Mouse (Mus musculus) testis, adult 2 months (tissue): ENCODE measurements around the gene Nhlh1. TPM values are rescaled to one million over a fixed set of nuclear protein-coding genes. Genes with fewer than 3 reads are reported as not detected.

ENCODE experiments used
- H3K27ac ChIP-seq: fragments of 200-500 bp; 2 replicates; pipeline ENCODE4 v1.5.1; 2012; ENCODE audit warnings: low read depth, low read length; ENCODE audit not compliant: control insufficient read depth, insufficient read depth
- H3K27me3 ChIP-seq: fragments of 200-500 bp; 2 replicates; pipeline ENCODE4 v1.6.1; 2012; ENCODE audit warnings: mild to moderate bottlenecking, low read length, moderate library complexity; ENCODE audit not compliant: control insufficient read depth, insufficient read depth
- H3K36me3 ChIP-seq: fragments of 200-500 bp; 2 replicates; pipeline ENCODE4 v1.6.1; 2012; ENCODE audit warnings: mild to moderate bottlenecking, low read length; ENCODE audit not compliant: control insufficient read depth, insufficient read depth
- H3K4me1 ChIP-seq: fragments of 200-500 bp; 2 replicates; pipeline ENCODE4 v1.6.1; 2012; ENCODE audit warnings: low read length; ENCODE audit not compliant: control insufficient read depth, insufficient read depth
- H3K4me3 ChIP-seq: fragments of 200-500 bp; 2 replicates; pipeline ENCODE4 v1.5.1; 2012; ENCODE audit warnings: low read depth, mild to moderate bottlenecking, low read length, moderate library complexity, mixed read lengths; ENCODE audit not compliant: control insufficient read depth
- CTCF ChIP-seq: fragments of 200-500 bp; IDR thresholded peaks from 2 replicates; pipeline ENCODE4 v1.5.1; 2012; ENCODE audit warnings: low read depth, mild to moderate bottlenecking, inconsistent platforms, low read length, moderate library complexity; ENCODE audit not compliant: control insufficient read depth, insufficient read depth, insufficient replicate concordance
- POLR2A ChIP-seq: fragments of 200-500 bp; IDR thresholded peaks from 2 replicates; pipeline ENCODE4 v1.6.1; 2012; ENCODE audit warnings: low read depth, mild to moderate bottlenecking, inconsistent platforms, low read length, moderate library complexity; ENCODE audit not compliant: control insufficient read depth
- polyA plus RNA-seq: library from polyadenylated mRNA; depleted of rRNA; stranded (reverse); fragments of >200 nt; gene quantifications from 2 replicates; pipeline ENCODE4 v1.2.3, GENCODE M21; 2012

Nhlh1 gene
- polyA plus RNA-seq, 1 experiment, result 0.33 TPM

DNA sequence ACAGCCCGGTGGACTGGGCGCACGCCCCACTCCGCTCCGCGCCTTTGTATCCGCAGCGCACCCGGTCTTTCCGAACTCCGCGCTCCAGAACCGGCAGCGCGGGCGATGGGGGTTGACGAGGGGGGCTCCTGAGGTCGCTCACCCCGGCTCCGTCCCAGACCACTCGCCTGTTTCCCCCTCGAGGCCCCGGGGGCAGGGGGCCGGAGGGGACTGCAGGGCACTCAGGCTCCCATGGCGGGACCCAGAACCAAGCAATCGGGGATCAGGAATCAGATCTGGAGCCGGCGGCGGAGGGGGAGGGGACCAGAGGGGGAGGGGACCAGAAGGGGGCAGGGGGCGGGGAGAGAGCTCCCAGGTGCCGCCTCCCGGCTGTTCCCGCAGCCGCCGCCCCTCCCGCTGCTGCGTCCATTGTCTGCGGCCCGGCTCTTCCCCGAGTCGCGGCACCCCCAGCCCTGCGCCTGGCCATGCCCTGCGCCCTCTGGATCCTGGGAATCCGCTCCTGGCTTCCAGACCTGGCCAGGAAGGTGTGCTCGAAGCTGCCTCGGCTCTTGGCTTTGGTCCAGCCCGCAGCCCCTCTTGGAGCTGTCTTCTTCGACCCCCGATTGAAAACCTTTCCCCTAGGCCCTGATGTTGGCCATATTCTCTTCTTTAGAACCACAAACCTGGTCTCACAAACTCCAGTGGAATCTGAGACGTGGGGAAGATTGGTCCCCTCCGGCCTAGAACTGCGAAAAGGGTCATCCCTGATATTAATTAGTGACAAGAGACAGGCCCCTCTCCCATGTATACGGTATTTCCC, 30.2 kb downstream of the Nhlh1 start:
- Histone ChIP-seq H3K4me3 (peak overlapping the region; percentile 89), H3K36me3 (no peaks in the 10 kb centered on the region), H3K27me3 (no peaks in the 10 kb centered on the region), H3K27ac (no peak overlapping the region), H3K4me1 (peaks cover 14% of the 10 kb centered on the region)
- no peak for TF ChIP-seq CTCF
- TF ChIP-seq POLR2A, result 0 out of 2 replicates have a peak, but pooled peaks have one; percentile 6

DNA sequence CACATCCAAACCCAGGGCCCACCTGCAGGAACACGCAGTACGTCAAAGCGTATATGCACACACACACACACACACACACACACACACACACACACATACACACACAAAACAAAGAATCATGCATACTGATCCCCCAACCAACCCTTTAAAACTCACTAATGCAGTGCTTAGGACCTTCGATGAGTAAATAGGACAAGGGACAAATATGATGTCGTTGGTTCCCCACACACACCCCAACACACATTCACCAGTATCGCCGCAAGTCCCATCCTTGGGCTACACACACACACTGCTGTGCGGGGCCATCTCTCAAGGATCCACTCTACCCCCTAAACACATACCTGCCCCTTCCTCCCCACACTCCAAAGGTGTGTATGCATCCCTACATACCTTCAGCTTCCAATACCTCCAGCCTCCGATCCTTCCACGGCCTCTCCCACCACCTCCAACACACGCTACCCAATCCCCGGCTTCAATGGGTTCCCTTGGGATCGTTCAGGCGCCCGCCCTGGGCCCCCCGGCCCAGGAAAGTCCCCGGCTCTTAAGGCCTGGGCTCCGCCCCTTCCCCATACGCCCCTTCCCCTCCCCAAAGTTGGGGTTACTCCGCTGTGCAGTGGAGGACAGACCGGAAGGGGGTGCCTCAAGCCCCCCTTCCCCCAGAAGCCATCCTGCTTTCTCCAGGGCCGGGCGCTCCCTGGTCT, 31.0 kb downstream of the Nhlh1 start:
- no peaks in the 10 kb centered on the region for H3K27me3 ChIP-seq
- no peaks in the 10 kb centered on the region for H3K36me3 ChIP-seq
- H3K4me1 ChIP-seq, result peaks cover 14% of the 10 kb centered on the region
- H3K27ac ChIP-seq, result no peak overlapping the region
- H3K4me3 ChIP-seq, result peak overlapping the region; percentile 89
- no peak for TF ChIP-seq POLR2A
- no peak for TF ChIP-seq CTCF

DNA sequence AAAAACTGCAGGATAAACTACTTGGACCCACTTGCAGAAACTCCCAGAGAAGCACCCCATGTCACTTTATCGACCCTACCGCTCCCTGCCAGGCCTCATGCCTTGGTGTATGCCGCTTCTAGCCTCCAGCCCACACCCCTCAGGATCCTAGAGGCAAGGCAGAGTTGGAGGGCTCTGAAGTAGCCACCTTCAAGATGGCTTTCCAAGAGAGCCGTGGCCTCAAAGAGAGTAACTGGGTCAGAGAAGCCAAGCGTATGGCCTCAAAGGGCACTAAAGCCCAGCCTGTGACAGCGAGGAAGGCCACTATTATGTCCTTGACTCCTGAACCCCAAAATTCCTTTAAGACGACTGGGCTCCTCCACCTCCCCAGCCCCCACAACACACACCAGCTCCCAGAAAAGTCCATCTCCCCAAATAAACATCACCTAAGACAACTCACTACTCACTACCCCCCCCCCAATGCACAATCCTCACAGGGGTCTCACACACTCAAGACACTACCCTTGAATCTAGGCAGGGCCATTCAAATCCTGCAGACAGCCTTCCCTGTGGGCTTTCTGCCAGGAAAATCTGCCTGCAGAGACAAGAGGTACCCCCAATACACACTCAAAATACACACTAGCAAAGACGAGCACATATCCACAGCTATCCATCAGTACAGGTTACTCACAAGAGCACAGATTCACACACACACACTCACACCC, 32.0 kb downstream of the Nhlh1 start:
- Histone ChIP-seq H3K4me1 (peaks cover 14% of the 10 kb centered on the region), H3K27ac (no peak overlapping the region), H3K36me3 (no peaks in the 10 kb centered on the region), H3K4me3 (no peak overlapping the region), H3K27me3 (no peaks in the 10 kb centered on the region)
- TF ChIP-seq CTCF, result no peak
- TF ChIP-seq POLR2A, result no peak

DNA sequence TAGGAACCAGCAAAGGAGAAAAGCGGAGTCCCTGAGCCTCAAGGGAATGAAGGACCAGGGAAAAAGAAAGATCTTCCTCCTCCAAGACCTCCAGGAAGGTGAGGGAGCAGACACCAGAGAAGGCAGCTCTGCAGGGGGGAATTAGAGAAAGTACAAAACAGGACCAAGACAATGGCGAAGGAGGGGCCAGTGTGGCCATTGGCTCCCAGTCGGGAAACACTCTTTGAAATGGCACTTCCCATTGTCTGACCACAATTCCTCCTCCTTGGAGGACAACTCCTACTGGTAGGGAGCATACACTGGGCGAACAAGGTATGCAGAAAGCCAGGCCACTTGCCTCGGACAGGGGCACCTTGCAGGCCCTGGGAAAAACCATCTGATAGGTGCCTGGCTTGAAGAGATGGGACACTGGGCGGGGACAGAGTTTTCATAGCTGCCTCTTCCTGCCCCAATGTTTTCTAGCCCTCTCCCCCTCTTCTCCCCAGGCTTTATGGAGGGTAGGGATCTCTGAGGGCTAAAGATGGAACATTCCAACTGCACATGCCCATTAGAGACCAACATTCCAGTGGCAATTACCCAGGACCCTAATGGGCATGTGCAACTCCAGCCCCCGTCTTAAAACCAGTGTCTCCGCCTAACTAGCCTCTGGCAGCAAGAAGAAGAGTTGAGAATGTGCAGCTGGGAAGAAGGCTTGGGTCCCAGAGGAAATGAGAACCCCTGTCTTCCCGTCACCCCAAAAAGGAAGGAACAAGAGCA, 33.1 kb downstream of the Nhlh1 start:
- Histone ChIP-seq H3K4me1 (peaks cover 14% of the 10 kb centered on the region), H3K36me3 (no peaks in the 10 kb centered on the region), H3K27ac (no peak overlapping the region), H3K4me3 (no peak overlapping the region), H3K27me3 (no peaks in the 10 kb centered on the region)
- TF ChIP-seq POLR2A, result no peak

DNA sequence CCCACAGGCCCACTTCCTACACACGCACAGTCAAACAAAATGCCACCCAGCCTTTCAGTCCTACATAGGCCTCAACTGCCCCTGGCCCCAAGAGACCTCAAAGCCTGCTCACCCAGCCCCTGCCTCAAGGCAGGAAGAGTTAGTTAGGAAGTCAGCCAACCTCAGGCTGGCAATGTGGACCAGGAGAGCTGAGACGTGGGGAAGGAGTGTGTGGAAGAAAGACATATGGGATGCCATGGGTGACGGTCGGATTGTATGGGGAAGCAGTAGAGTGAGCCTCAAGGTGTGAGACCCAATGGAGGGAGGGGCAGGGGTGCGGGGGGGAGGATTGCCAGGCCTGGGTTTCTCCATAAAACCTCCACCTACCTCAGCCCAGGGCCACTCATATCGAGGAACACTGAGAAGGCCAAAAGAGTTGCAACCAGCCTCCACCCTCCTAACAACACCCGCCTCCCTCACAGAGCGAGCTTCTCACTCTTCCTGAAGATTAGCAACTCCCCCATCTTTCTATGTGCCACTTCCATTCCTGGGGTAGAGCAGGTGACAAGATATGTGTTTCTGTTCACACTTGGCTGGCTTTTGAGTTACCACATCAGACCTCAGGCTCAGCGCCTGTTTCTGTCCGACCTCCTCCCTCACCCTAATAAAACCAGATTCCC, 37.4 kb downstream of the Nhlh1 start:
- H3K36me3 ChIP-seq, result no peaks in the 10 kb centered on the region
- H3K27me3 ChIP-seq, result no peaks in the 10 kb centered on the region
- H3K4me3 ChIP-seq, result no peak overlapping the region
- no peak overlapping the region for H3K27ac ChIP-seq
- no peak for TF ChIP-seq CTCF
- no peak for TF ChIP-seq POLR2A
- peaks cover 9% of the 10 kb centered on the region for H3K4me1 ChIP-seq

DNA sequence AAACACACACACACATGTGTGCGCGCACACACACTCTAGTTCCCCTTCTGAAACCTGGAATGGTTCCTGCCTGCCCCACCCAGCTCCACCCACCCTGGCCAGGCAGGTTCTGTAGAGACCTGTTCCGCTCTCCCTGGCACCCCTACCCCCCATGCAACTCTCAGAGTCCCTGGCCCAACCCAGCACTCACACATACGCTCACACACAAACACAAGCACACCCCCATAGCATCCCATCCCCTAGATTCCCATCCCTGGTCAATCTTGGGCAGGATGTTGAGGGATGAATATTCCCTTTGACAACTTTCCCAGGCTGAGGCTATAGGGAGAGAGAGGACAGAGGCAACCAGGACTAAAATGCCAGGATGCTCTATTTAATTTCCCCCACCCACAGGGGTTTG, 38.0 kb downstream of the Nhlh1 start:
- Histone ChIP-seq H3K4me1 (peaks cover 9% of the 10 kb centered on the region), H3K4me3 (no peak overlapping the region), H3K27me3 (no peaks in the 10 kb centered on the region), H3K36me3 (no peaks in the 10 kb centered on the region), H3K27ac (no peak overlapping the region)
- no peak for TF ChIP-seq CTCF
- TF ChIP-seq POLR2A, result no peak
